Mouse (Mus musculus): ENCODE data around the gene Olfr1138.

Gene Olfr1138

DNA sequence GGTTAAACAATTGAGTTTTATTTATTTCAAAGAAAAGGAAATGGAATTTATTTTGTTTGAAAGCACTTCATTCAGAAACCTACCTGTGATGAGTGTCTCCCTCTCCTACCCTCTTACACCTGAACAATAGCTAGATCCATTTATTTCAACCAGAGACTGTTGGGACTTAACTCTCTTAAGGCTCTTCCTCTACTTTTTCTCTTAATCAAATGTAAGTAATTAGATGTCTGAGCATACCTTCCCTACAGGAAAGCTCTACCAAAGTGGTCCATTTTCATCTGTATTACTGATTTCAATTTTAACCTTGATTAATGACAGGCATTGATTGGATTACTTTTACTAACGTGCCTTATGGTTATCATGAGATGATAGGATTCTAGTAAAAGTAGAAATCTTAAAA is at the start of gene Olfr1138:
TSS of gene Olfr1138 (minus strand) at position 101 of the 400 bp plus-strand sequence.
- no peak for DNase-seq

DNA sequence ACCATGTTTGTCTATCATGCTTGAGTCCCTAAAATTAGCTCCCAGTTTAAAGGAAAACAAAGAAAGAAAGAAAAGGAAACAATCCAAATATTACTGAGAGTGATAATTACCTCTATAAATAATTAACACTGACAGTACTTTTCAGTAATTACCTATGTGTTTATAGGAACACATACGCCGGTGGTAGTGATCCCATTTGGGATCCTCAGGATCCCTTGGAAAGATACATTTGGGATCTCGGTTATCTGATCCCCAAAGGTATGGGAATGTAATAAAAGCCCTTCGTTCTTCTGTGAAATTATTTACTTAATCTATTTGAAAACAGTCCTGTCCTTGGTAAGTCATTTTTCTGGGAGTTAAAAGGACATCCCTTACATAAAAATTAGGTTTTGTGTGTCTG is 39.4 kb upstream of the Olfr1138 start, which contains the start of gene Olfr152:
TSS of gene Olfr152 (plus strand) at position 301 of the 400 bp plus-strand sequence.
- DNase-seq: no peak

DNA sequence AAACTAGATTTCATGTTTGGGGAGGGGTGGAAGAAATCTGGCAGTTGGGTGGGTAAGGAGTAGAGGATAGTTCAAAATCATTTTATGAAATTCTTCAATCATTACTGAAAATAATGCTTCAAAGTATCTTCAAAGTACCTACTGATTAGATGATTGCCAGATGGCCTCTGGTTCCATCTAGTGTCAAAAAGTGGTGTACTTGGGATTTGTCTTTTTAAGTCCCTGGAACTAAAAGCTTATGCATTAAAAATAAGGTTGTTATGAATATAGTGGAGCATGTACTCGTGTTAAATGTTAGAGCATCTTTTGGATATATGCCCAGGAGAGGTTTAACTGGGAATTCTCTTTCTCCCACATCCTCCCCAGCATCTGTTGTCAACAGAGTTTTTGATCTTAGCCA is 36.4 kb upstream of the Olfr1138 start:
- DNase-seq: no peak

DNA sequence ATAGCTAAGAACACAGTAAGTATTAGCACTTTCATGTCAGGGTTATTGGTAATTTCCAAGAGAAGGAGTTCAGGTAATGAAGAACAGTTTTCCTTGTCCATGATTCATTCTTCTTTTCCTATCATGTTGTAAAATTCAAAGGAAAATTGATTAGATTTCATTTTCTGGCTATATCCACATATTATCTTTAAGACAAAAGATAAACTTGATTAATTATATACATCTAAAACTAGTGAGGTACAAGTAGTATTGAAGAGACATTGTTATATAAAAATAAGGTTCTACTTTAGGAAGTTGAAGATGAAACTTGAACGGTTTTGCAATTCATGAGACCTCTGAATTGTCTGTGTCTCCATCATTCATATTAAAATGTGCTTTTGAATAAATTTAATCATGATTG is 14.1 kb upstream of the Olfr1138 start, which contains the start of gene Olfr1141:
TSS of gene Olfr1141 (minus strand) at position 101 of the 400 bp plus-strand sequence.
- no peak for DNase-seq

DNA sequence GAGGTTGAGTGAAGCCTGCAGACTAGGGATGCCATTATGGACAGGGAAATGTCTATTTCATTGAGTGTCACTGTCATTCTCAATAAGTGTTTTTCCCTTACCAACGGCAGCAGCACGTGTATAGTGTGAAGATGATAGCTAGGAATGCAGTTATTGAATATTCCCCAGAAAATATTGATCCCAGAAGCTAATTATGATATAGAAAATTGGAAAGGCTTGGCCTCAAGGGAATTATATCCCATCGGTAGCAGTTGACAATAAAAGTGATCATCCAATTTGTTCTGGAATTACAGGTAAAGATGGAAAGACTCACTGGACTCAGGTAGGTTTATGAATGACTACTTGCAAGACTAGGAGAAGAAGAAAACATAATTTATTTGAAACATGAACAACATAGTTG is 3.7 kb upstream of the Olfr1138 start, which contains the start of gene Olfr1140:
TSS of gene Olfr1140 (plus strand) at position 301 of the 400 bp plus-strand sequence.
- no peak for DNase-seq

DNA sequence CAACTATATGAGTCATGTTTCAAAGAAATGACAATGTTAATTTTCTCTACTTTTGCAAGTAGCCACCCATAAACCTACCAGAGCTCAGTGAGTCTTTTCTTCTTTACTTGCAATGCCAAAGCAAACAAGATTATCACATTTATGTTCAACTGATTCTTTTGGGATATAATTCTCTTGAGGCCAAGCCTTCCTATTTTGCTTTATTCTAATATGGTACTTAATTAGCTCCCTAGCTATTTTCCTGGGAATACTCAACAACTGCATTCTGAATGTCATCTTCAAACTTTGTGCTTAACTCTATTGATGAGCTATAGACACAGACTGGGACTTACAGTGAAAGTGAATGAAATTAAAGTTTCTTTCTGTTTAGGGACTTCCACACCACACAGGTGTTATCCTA is 26.7 kb downstream of the Olfr1138 start, which contains the start of gene Olfr1137:
TSS of gene Olfr1137 (minus strand) at position 101 of the 400 bp plus-strand sequence.
- no peak for DNase-seq

DNA sequence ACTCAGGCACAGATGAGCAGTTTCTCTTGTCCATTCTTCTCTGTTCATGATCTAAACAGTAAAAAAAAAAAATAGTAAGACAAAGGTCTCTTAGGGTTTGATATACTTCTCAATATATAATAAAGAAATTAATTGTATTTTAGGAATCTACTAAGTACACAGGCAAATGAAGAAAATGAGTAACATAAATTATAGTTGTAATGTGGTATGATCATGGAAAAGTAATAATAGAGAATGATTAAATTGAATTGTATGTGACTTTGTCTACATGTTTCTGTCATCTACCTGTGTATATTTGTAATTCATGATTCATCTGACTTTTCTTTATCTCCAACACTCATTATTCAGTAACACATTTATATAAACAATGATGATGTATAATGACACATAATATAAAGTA is 45.9 kb downstream of the Olfr1138 start, which contains the start of gene Olfr1136:
TSS of gene Olfr1136 (minus strand) at position 101 of the 400 bp plus-strand sequence.
- DNase-seq: no peak

All from B cell, adult 2 months (primary cell).